Mouse (Mus musculus) neural tube, embryonic 15.5 days (tissue): ENCODE results near the gene Pan2. TPM values are rescaled to one million over a fixed set of nuclear protein-coding genes. Genes with fewer than 3 reads are reported as not detected.

Experiments used
- ATAC-seq: fragments of 200-750 bp; cut with Nextera tagmentation; 2 replicates; pipeline ENCODE4 v1.8.0; 2017; ENCODE audit warnings: mild to moderate bottlenecking, moderate TSS enrichment, moderate library complexity; ENCODE audit not compliant: low FRiP score
- H3K27ac ChIP-seq: fragments of 300-500 bp; sonication (generic); replicated peaks from 2 replicates; pipeline ENCODE4 v1.5.1; 2015; ENCODE audit warnings: mild to moderate bottlenecking, inconsistent platforms
- H3K27me3 ChIP-seq: fragments of 300-500 bp; sonication (generic); replicated peaks from 2 replicates; pipeline ENCODE4 v1.6.1; 2015; ENCODE audit warnings: inconsistent platforms
- H3K36me3 ChIP-seq: fragments of 300-500 bp; sonication (generic); 2 replicates; pipeline ENCODE4 v1.6.1; 2015; ENCODE audit warnings: inconsistent platforms
- H3K4me1 ChIP-seq: fragments of 300-500 bp; sonication (generic); 2 replicates; pipeline ENCODE4 v1.6.1; 2015; ENCODE audit warnings: inconsistent platforms
- H3K4me2 ChIP-seq: fragments of 300-500 bp; sonication (generic); 2 replicates; pipeline ENCODE4 v1.6.1; 2015; ENCODE audit warnings: inconsistent platforms, mild to moderate bottlenecking, moderate library complexity
- H3K4me3 ChIP-seq: fragments of 300-500 bp; sonication (generic); replicated peaks from 2 replicates; pipeline ENCODE4 v1.5.1; 2015; ENCODE audit warnings: mild to moderate bottlenecking, inconsistent platforms
- H3K9ac ChIP-seq: fragments of 300-500 bp; sonication (generic); replicated peaks from 2 replicates; pipeline ENCODE4 v1.6.1; 2015; ENCODE audit warnings: mild to moderate bottlenecking, inconsistent platforms
- H3K9me3 ChIP-seq: fragments of 300-500 bp; sonication (generic); replicated peaks from 2 replicates; pipeline ENCODE4 v1.6.1; 2016; ENCODE audit warnings: inconsistent platforms
- WGBS: fragments of 180-500 bp; shearing (Covaris S2); methylation state at CpG from one replicate; pipeline ENCODE4 v1.1.7; 2015; ENCODE audit warnings: mixed read lengths; 5-methylcytosine and 5-hydroxymethylcytosine counted together
- polyA plus RNA-seq: library from polyadenylated mRNA; unstranded; fragments of >200 nt; fragmentation: Nextera tagmentation; extraction: Ambion mirVana; gene quantifications from 2 replicates; pipeline ENCODE4 v1.2.1, GENCODE M21; 2015

The Pan2 gene
- polyA plus RNA-seq, 1 experiment from 2014 or later, result 17.4 TPM

GRCm38 (mm10) chr10:128338948-128339347 is 35.8 kb downstream of the Pan2 start:
- Histone ChIP-seq H3K36me3 (0 out of 2 replicates have a peak, but pooled peaks cover 2% of the 10 kb centered on the region), H3K27me3 (no peaks in the 10 kb centered on the region), H3K9ac (0 out of 2 replicates have a peak overlapping the region, but pooled peaks have one; percentile 98), H3K27ac (no peak overlapping the region), H3K4me2 (peak overlapping the region; percentile 71), H3K4me1 (peaks cover 30% of the 10 kb centered on the region), H3K4me3 (peak overlapping the region; percentile 98), H3K9me3 (no peaks in the 10 kb centered on the region)
- ATAC-seq, result no peak
- 67% methylated on average over 2 of the region's 2 CpGs for WGBS

- H3K36me3 ChIP-seq, result 0 out of 2 replicates have a peak, but pooled peaks cover 2% of the 10 kb centered on the region
- no peak for ATAC-seq
- H3K4me2 ChIP-seq, result no peak overlapping the region
- H3K27ac ChIP-seq, result no peak overlapping the region
- H3K4me3 ChIP-seq, result no peak overlapping the region
- H3K27me3 ChIP-seq, result no peaks in the 10 kb centered on the region
- H3K9me3 ChIP-seq, result no peaks in the 10 kb centered on the region
- peaks cover 38% of the 10 kb centered on the region for H3K4me1 ChIP-seq
- no peak overlapping the region for H3K9ac ChIP-seq
- 83% methylated on average over 2 of the region's 2 CpGs for WGBS
These were observed 37.1 kb downstream of the Pan2 start for GRCm38 (mm10) chr10:128340257-128340656.

GRCm38 (mm10) chr10:128343436-128343835 is 40.3 kb downstream of the Pan2 start:
- Histone ChIP-seq H3K27ac (no peak overlapping the region; the same call in 1 of the 2 replicates), H3K4me1 (peaks cover 29% of the 10 kb centered on the region), H3K4me2 (no peak overlapping the region), H3K4me3 (no peak overlapping the region), H3K9me3 (no peaks in the 10 kb centered on the region), H3K27me3 (no peaks in the 10 kb centered on the region), H3K9ac (no peak overlapping the region), H3K36me3 (0 out of 2 replicates have a peak, but pooled peaks cover 2% of the 10 kb centered on the region)
- ATAC-seq, result no peak
- 90% methylated on average over 1 of the region's 1 CpGs for WGBS

- H3K4me1 ChIP-seq, result peaks cover 16% of the 10 kb centered on the region
- H3K4me2 ChIP-seq, result peak overlapping the region; percentile 8
- no peak overlapping the region for H3K4me3 ChIP-seq
- ATAC-seq, result no peak; the same call in 1 of the 2 replicates
- 52% methylated on average over 7 of the region's 7 CpGs for whole genome bisulfite sequencing
- peak overlapping the region; percentile 63 for H3K27ac ChIP-seq
- no peak overlapping the region for H3K9ac ChIP-seq
- H3K36me3 ChIP-seq, result 0 out of 2 replicates have a peak, but pooled peaks cover 2% of the 10 kb centered on the region
- no peaks in the 10 kb centered on the region for H3K9me3 ChIP-seq
- no peaks in the 10 kb centered on the region for H3K27me3 ChIP-seq
These were observed 41.6 kb downstream of the Pan2 start for GRCm38 (mm10) chr10:128344568-128345275.

GRCm38 (mm10) chr10:128347541-128347940 is 44.4 kb downstream of the Pan2 start:
- 94% methylated on average over 8 of the region's 8 CpGs for WGBS
- no peak for ATAC-seq

GRCm38 (mm10) chr10:128358796-128359195 is 55.7 kb downstream of the Pan2 start:
- WGBS, result 63% methylated on average over 2 of the region's 2 CpGs
- Histone ChIP-seq H3K4me3 (no peak overlapping the region), H3K4me1 (no peaks in the 10 kb centered on the region; the same call in 1 of the 2 replicates), H3K27me3 (no peaks in the 10 kb centered on the region), H3K4me2 (no peak overlapping the region), H3K36me3 (peaks cover 84% of the 10 kb centered on the region), H3K27ac (no peak overlapping the region), H3K9me3 (no peaks in the 10 kb centered on the region), H3K9ac (no peak overlapping the region)
- ATAC-seq, result no peak

More at GRCm38 (mm10) chr10:128347541-128347940, 44.4 kb downstream of the Pan2 start:
- Histone ChIP-seq H3K4me3 (no peak overlapping the region), H3K9ac (no peak overlapping the region), H3K9me3 (no peaks in the 10 kb centered on the region), H3K36me3 (peaks cover 26% of the 10 kb centered on the region), H3K4me1 (peaks cover 8% of the 10 kb centered on the region), H3K27ac (no peak overlapping the region), H3K27me3 (no peaks in the 10 kb centered on the region), H3K4me2 (no peak overlapping the region)

GRCm38 (mm10) chr10:128359226-128359625 is 56.1 kb downstream of the Pan2 start:
- Histone ChIP-seq H3K36me3 (peaks cover 82% of the 10 kb centered on the region), H3K4me3 (no peak overlapping the region), H3K27ac (no peak overlapping the region), H3K4me2 (no peak overlapping the region), H3K27me3 (no peaks in the 10 kb centered on the region), H3K9me3 (no peaks in the 10 kb centered on the region), H3K9ac (no peak overlapping the region), H3K4me1 (no peaks in the 10 kb centered on the region; the same call in 1 of the 2 replicates)
- no peak for ATAC-seq
- 97% methylated on average over 6 of the region's 6 CpGs for WGBS

GRCm38 (mm10) chr10:128361836-128362235 is 58.7 kb downstream of the Pan2 start:
- WGBS, result 90% methylated on average over 6 of the region's 6 CpGs
- Histone ChIP-seq H3K4me3 (no peak overlapping the region), H3K9ac (no peak overlapping the region), H3K9me3 (no peaks in the 10 kb centered on the region), H3K27me3 (no peaks in the 10 kb centered on the region), H3K27ac (no peak overlapping the region), H3K4me2 (no peak overlapping the region), H3K4me1 (peaks cover 8% of the 10 kb centered on the region), H3K36me3 (peaks cover 78% of the 10 kb centered on the region)
- no peak for ATAC-seq

- H3K4me3 ChIP-seq, result no peak overlapping the region
These were observed 59.4 kb downstream of the Pan2 start for GRCm38 (mm10) chr10:128362568-128362967.

GRCm38 (mm10) chr10:128367899-128368401 is 64.8 kb downstream of the Pan2 start:
- H3K36me3 ChIP-seq, result peaks cover 23% of the 10 kb centered on the region
- no peaks in the 10 kb centered on the region for H3K9me3 ChIP-seq
- H3K9ac ChIP-seq, result peak overlapping the region; percentile 75
- 12% methylated on average over 19 of the region's 19 CpGs for WGBS
- H3K27me3 ChIP-seq, result no peaks in the 10 kb centered on the region
- H3K4me1 ChIP-seq, result peaks cover 26% of the 10 kb centered on the region
- H3K27ac ChIP-seq, result peak overlapping the region; percentile 98
- H3K4me3 ChIP-seq, result peak overlapping the region; percentile 75
- peak overlapping the region; percentile 93 for H3K4me2 ChIP-seq
- ATAC-seq, result no peak

More at GRCm38 (mm10) chr10:128362568-128362967, 59.4 kb downstream of the Pan2 start:
- no peak overlapping the region for H3K4me2 ChIP-seq
- H3K27ac ChIP-seq, result no peak overlapping the region
- peaks cover 75% of the 10 kb centered on the region for H3K36me3 ChIP-seq
- peaks cover 15% of the 10 kb centered on the region for H3K4me1 ChIP-seq
- no peaks in the 10 kb centered on the region for H3K27me3 ChIP-seq
- ATAC-seq, result no peak
- H3K9me3 ChIP-seq, result no peaks in the 10 kb centered on the region
- 51% methylated on average over 3 of the region's 3 CpGs for WGBS
- no peak overlapping the region for H3K9ac ChIP-seq

- WGBS, result under 1% methylated on average over 85 of the region's 87 CpGs
- Histone ChIP-seq H3K4me2 (peak within 1 kb of the TSS; percentile 93), H3K9me3 (no peaks in the 10 kb centered on the region), H3K27ac (peak within 1 kb of the TSS; percentile 98), H3K4me1 (peaks cover 26% of the 10 kb centered on the region), H3K9ac (peak within 1 kb of the TSS; percentile 75), H3K36me3 (peaks cover 16% of the 10 kb centered on the region), H3K4me3 (peak within 1 kb of the TSS; percentile 75), H3K27me3 (no peaks in the 10 kb centered on the region)
- ATAC-seq, result peak; percentile 93
These were observed 65.5 kb downstream of the Pan2 start, which contains the start of gene Coq10a for GRCm38 (mm10) chr10:128368402-128369217. Gene Coq10a, minus strand, starts transcription at chr10:128368997.
